Mouse (Mus musculus) ES-CJ7 (cell line): ENCODE measurements around the gene a.
"Not testable (repeated sequence)": the region's sequence is repeated elsewhere in the genome, so short reads cannot be mapped to it uniquely, and the experiment has no call there.

ENCODE experiments used
- DNase-seq: peaks from one replicate; pipeline ENCODE4 v3.0.0; 2011; ENCODE audit warnings: low read depth, low spot score

a gene

GRCm38 (mm10) chr2:155051622-155052351 is 260.6 kb downstream of the a start:
- DNase-seq: peak; percentile 46

DNA sequence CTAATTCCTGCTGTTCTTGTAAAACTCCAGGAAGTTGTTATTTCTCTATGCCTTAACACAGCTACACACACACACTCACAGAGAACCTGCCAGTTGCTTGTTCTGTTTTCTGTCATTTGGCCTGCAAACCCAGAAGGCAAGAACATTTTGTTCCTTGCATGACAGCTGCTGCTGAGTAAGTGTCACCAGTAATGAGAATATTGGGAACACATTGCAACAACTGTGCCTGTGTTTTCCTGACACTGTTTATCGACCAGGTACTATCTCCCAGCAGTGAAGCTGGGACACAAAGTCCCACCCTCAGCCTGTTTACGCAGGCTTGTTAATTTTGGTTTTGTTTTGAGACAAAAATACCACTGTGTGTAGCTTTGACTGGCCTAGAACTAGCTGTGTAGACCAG is 261.5 kb downstream of the a start:
- no peak for DNase-seq

GRCm38 (mm10) chr2:155053512-155053911 is 262.3 kb downstream of the a start:
- DNase-seq: not testable (repeated sequence)

DNA sequence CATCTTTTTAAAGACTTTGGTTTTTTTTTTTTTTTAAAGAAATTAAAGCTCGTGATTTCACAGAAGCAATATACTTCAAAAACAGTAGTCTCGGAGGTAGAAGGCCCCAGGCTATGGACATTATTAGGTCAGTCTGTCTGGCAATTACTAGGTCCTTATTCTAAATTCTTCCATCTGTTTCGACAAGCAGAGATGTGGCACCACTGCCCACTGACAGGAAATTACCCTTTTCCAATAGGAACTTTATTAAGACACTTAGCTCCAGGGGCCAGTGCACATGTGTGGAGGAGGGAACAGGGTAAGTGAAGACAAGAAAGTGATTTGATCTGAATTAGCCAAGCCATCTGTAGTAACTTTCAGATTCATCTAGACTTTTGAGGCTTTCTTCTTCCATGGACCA is 263.5 kb downstream of the a start:
- DNase-seq: no peak

DNA sequence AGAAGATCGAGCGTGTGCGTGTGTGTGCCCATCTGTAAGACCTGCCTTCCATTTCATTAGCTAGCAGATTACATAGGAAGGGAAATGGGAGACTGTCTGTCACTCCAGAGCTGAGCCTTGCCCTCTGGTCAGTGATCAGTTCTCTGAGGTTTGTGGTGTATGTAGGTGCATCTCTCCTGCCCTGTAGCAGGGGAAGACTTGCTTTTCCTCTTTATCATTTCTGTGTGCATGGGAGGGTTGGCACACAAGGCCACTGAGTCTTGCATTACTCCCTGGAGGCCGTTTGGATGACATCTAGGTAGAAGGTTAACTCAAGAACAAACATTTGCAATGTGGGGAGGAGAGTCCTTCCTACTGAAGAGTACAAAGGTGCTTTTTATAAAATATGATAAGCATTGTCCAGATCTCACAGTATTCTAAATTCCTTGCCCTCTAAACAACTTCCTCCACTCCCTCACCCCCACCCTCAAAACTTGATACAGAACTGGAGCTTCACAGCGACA is 264.9 kb downstream of the a start:
- no peak for DNase-seq

DNA sequence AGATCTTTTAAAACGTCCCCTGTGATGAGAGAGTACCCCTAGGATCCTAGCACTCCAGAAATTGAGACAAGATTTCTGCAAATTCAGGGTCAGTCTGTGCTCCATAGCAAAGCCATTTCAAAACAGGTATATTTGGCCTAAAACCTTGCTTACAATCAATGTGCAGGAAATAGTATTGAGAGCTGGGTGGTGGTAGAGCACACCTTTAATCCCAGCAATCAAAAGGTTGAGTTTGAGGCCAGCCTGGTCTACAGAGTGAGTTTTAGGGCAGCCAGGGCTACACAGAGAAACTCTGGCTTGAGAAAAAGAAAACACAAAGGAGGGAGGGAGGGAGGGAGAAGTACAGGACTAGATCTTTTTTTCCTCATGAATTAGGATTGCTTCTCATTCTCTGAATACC is 266.2 kb downstream of the a start:
- no peak for DNase-seq

DNA sequence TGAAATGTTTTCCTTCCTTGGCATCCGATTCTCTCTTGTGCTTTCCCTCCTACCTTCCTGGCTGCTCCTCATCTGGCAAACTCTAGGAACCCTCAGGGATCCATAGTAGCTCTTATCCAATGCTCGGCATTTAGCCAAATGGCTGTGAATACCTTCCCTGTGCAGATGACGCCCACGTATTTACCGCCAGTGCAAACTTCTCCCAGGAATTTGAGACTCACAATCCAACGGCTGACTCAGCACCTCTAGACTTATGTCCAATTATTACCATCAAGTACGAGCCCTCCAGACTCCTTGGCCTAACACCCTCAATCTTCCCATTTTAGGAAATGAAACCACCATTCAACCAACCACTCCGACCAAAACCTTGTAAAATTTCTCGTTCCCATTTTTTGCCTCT is 279.8 kb downstream of the a start:
- no peak for DNase-seq

DNA sequence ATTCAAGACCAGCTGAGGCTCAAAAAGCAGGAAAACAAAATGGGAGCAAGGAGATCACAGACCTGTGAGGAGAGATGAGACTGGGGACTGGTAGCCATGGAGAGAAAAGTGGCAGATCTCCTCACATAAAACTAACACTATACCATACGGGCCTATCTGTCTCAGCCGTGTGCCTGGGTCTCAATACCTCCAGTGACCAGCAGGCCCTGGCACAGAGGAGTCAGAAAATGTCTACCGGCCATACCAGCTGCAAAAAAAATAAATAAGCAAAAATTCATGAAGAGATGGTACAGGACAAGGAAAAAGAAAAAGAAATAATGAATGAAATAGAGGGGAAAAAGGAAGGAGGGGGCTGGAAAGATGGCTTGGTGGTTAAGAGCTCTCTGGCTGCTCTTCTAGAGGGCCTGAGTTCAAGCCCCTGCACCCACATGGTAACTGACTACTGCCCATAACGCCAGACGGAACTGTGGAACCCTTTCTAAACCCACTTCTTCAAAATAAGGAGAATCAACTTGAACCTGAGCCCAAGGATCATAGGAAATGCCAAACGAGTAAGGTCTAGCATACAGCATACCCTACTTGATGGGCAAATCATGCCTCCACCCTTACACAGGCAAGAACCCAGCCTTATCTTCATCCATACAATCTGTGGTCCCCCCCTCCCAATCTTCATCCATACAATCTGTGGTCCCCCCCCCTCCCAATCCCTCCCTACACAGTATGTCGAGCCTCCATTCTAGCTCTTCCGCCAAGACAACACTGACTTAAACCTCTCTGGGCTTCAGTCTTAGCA is 281.3 kb downstream of the a start:
- DNase-seq: no peak

DNA sequence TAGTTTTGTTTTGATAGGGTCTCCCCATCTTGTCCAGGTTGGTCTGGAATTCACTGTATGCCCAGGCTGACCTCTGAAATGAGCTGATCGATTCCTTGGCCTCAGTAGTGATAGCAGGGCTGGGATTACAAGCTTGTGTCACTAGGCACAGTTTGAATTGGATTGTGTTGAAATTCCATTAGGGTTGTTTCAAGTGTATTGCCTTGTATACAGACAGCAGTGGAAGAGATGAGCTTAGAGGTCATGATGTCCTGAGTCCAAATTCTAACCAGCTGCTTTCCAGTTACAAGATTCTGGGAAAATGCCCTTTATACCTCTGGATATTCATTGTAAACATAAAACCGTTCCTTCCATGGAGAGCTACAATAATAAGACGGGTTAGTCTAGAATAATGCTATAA is 282.1 kb downstream of the a start:
- no peak for DNase-seq

DNA sequence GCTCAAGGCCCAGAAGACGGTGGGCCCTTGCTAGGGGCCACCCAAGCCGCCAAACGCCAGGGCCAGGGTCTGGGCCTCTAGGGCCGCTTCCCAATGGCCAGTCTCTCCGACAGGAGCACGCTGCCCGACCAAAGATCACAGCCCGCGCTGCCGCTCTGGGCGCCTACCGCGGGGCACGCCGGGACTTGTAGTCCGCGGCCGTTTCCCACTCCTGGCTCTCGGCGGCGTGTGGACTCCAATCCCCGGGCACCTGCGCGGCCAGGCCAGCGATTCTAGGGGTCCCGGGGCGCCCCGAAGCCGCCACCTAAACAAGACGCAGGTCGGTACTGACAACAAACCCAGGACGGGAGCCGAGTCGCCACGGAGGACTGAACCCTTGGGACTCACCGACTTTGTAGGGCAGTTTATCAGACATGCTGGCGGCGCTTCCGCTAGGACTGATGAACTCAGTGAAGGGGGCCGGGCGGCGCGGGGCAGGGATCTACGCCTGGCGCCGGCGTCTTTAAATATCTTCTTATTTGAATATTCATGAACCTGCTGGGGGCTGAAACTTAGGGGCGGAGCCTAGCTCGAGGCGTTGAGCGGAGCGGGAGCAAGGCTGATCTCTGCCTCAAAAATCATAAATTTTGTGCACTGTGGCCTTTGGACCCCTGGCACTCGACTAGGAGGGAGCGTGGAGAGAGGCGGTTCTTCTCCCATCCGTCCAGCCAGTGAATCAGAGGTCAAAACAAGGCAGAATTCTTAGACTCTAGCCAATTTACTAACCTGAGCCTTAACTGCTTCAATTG is 283.0 kb downstream of the a start, which contains the start of gene Ahcy:
Gene Ahcy, minus strand, starts transcription at position 520 of the 788 bp plus-strand sequence.
- peak; percentile 88 for DNase-seq

DNA sequence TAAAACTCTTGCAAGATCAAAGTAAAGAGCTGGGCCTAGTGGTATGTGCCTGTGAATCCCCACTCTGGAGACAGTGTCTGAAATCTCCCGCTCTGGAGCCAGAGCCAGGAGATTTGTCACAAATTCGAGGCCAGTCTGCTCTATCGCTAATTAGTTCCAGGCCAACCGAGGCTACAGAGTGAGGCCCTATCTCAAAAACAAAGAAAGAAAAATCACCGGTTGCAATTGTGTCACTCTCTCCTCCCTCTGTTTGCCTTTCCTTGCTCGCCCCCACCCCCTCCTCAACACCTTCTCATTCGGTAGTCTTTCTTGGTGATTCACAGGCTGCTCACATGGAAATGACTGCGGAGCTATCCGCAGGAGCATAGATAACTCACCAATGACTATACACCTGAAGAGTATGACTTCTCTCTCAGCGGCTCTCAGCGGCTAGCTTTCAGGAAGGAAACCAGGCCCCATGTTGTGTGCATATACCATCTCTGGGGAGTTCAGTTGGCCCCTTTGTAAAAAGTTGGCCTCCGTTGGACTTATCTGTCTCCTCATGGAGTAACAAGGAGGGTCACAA is 283.6 kb downstream of the a start:
- no peak for DNase-seq

DNA sequence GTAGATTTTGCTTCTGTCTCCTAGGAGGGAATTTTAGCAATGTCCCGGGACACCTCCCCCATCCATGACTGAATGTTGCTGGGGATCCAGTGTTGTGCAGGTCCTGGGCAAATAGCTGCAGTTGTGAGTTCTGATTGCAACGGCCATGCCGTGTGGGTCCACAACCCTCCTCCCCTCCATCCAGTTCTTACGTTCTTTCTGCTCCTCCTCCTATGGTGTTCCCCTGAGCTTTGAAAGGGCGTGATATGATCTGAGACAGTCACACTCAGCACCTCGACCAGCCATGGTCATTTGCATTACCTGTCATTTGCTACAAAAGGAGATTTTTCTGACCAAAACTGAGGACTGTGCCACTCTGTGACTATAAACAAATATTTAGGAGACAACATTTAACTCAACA is 284.4 kb downstream of the a start:
- no peak for DNase-seq

DNA sequence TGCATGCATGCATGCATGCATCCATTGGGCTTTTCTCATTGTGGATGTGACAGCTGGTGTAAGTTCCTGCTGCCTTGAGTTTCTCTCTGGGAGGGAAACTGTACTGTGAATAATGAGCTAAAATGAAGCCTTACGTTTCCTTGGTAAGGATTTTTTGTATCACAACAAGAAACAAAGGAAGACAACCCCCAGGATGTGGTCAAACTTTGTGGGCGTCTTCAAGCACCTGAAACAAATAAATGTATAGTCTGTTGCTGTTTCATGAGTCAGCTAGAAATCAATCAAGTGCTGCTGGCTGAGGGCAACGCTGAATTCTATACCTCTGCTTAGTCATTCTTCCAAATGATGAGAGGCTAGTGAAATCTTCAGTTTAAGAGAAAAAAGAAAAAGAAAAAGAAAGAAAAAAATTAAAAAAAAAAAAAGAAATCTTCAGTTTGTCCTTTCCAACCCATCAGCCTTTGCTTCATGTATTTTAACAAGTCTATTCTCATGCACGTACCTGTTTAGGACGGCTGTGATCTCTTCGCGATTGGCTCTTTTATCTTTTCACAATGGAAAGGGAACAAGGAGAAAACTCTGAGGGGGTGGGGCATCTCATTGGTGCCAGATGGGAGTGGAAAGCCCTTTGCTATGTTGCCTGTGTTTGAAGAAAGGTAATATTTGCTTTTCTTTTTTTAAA is 288.4 kb downstream of the a start:
- DNase-seq: peak; percentile 83

GRCm38 (mm10) chr2:155080179-155080530 is 289.0 kb downstream of the a start:
- no peak for DNase-seq

DNA sequence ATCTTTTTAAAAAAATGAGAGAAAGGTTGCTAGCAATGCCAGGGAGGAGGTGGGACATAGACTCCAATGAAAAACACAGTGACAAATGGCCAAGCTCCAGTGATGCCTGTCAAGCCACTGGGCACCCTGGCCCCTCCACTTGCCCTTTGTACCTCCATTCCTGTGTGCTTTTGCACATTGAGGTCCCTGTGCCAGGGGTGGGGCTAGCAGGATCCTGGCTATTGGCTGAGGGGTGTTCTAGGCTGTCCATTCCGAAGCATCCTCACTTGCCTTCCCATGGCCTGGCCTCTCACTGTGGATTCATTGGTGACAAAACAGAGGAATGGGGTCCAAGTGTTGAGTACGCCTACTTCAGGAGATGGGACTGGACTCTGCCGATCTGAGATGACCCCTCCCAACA is 289.9 kb downstream of the a start:
- DNase-seq: no peak

DNA sequence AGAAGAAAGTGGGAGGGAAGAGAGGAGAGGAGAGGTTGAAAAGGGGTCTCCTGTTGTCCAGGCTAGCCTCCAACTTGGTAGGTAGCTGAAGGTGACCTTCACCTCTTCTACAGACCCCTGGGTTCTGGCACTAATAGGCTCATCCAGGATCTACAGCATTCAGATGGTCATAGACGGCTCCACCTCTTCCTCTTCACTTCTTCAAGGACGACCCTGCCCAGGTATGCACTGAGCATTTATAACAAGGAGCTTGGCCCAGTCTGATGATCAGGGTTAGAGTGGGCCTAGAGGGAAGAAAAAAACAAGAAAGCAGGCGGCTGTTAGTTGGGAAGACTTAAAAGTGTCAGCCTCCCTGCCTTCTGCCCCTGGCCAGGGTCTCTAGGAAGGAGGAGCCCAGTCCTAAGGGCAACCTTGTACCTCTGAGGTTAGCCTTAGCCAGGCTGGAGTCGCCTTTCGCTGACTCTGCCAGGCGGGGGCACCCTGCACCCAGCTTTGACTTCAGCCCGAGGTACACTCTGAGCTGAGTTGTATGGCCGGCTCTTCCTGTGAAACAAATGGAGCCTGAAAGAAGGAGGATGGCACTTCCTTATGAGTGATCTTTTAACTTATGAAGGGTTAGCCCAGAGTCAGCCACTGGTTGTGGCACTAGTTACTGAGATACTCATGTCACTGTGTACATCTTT is 291.1 kb downstream of the a start:
- DNase-seq: peak; percentile 76

DNA sequence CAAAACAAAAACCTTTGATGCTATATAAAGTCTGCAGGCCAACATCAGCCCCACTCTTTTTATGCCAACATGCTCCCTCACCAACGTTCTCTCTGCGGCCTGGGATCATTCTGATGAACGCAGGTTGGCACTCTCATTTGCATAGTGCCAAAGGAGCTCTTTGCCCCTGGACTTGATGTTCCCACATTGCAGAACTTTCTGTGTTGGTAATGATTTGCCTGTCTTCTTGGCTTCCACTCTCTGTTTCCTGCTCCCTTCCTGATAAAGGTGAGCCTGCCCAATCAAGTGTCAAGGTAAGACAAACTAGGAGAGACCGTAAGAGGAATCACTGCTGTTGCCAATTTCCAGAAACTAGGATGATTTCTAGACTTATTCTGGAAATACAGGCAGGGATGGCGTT is 293.3 kb downstream of the a start:
- DNase-seq: no peak

- no peak for DNase-seq
Measured at GRCm38 (mm10) chr2:155086328-155086727, 295.1 kb downstream of the a start.

GRCm38 (mm10) chr2:155088264-155088663 is 297.1 kb downstream of the a start:
- no peak for DNase-seq

DNA sequence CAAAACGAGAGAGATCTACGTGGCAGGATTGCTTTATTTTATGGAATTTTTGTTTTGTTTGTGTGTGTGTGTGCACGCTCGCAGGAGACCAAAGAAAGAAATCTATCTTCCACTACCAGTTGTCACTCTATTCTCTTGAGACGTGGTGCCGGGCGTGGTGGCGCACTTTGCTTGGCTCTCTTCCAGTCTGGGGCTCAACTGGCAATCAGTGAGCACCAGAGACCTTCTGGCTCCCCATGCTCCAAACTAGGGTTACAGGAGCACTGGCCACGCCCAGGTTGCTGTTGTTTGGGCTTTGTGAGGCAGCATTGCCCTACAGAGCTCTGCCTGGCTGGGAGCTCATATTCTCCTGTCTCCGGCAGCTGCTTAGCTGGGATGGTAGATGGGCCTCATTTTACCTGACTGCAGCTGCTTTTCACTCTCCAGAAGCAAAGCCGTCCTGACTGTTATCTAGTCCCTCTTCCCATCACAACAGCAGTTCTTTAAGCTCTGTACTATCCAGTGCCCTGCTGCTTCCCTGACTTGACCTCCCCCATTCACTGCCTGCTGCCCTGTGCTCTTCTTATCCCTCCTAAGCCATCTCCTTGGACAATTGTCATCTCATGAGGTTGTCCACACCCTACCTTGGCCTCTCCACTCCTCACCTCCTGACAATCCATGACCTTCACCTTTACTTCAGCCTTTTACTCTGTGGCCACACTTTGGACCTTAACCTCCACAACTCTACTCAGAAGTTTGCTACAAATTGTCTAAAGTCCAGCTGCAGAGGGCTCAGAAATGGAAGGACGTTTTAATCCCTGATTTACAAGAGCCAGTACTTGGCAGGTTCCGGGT is 299.9 kb downstream of the a start:
- DNase-seq: peak; percentile 46
